Mouse (Mus musculus): Measurements from ENCODE around the gene Ttc28.

The Ttc28 gene

DNA sequence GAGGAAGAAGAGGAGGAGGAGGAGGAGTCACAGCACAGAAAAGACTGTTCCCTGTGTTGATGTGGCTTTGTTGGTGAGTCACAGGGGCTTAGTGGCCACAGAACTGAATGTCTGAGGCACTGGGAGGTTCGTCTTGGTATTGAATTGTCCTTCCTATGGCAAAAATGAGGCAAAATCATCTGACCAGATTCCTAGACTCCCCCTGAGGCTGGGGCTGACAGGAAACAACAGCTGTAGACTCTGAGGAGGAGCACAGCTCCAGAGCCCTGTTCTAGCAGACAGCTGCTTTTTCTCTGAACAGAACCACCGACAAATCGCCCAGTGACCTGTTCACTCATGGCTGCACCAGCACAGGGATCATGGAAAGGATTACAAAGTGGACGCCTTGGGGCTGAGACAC lies 326.2 kb downstream of the Ttc28 start:
- no peak for TF ChIP-seq GATA4 (IDR thresholded peaks at IDR 0.05; ENCODE audit: insufficient replicate concordance, low read length)

DNA sequence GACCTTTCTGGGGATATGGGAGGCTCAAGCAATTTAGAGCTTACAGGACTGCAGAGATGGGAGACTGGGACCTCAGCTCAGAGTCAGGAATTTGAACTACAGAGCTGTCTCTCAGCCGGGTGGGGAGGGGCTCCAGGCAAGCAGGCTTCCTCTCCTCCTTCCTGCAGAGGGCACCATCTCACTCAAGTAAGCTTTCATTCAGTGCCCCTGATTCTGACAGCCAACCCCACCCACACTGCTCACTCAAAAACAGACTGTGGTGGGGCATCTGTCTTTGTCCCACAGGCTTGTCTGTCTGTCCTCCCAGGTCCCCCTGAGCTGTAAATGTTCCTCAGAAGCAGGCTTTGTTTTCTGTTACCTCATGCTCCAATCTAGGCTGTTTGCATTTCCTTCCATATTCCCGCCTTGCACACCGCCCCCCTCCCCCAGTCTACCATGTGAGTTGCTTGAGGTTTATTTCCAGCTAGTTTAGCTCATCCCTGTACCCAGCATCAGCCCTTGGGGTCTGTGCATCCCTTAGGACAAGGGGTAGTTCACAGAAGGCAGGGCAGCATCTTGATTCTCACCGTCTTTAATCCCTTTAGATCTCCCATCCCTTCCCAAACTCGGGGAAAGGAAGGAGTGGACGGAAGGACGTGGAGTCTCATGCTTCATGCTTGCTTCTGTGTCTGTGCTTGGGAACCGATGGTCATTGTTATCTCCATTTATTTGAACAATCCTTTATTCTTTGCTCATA lies 328.5 kb downstream of the Ttc28 start:
- TF ChIP-seq GATA4 (IDR thresholded peaks at IDR 0.05; ENCODE audit: insufficient replicate concordance, low read length) = no peak

DNA sequence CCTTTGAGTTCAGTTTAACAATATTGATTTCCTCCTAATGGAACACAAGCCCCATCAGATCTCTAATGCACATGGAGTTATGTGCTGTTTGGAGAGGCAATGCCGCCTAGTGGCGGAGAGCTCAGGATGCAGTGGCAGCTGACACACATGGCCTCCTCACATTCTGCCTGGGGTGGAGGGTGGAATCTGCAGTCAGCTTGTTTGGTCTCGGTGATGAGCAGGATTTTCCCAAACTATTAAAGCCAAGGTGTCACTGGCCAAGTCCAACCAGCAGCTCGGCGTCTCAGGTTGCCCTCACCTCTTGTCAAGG lies 329.0 kb downstream of the Ttc28 start:
- no peak for TF ChIP-seq GATA4 (IDR thresholded peaks at IDR 0.05; ENCODE audit: insufficient replicate concordance, low read length)

DNA sequence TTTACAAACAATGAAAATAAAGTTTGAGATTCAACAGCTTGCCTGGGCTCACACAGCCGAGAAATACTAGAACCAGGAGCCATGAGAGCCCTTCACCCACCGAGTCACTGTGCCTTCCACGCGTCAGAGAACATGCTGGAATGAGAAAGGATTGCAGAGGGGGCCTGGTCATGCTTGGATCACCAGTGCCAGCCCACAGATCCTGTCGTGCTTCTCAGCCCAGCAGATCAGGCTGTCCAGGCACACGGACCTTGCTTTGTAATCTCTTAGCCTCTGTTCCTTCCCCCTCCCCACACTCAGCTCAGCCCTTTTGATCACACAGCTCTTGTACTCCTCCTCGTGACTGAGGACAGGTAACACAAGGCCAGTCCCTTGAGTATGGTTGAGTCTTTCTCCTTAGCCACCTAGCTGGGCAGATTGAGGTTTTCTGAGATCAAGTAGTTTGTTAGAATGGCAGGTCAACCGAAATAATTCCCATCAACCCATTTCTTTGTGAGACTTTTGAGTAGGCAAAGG lies 334.4 kb downstream of the Ttc28 start:
- no peak for TF ChIP-seq GATA4 (IDR thresholded peaks at IDR 0.05; ENCODE audit: insufficient replicate concordance, low read length)

DNA sequence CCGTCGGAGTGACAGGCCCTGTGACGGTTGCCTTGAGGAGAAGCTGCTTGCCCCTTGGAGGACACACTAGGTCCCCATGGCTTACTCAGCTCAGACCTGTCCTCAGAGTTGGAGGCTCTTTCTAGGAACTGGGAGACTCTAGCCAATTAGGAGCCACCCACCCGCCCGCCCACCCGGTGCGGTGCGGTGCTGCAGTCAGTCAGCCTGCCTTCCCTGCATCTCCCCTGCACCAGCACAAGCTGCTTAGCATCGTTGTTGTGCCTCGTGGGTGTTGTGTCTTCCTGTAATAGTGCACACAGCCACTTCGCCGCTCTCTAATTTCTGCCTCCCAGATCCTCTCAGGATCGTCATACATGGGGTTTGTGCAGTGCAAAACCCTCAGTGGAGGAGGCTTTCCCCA lies 335.3 kb downstream of the Ttc28 start:
- TF ChIP-seq GATA4 (IDR thresholded peaks at IDR 0.05; ENCODE audit: insufficient replicate concordance, low read length) = no peak

DNA sequence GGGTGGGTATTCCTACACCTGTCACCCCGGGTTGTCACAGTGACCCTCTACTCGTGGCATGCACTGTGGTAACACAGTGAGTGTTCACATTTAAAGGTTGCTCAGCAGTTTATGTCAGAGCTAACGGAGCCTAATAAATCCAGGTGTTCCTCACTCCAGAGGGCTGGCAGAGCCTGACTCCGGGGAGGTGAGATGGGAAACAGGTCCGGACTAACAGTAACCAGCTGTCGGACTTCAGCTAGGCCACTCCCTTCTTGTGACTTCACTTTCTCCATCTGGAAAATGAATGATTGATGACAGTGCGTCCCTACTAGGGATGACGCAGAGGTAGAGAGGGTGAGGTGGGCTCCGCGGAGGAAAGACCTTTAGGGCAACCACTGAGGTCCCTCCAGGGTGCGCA lies 336.1 kb downstream of the Ttc28 start:
- TF ChIP-seq GATA4 (IDR thresholded peaks at IDR 0.05; ENCODE audit: insufficient replicate concordance, low read length) = no peak

DNA sequence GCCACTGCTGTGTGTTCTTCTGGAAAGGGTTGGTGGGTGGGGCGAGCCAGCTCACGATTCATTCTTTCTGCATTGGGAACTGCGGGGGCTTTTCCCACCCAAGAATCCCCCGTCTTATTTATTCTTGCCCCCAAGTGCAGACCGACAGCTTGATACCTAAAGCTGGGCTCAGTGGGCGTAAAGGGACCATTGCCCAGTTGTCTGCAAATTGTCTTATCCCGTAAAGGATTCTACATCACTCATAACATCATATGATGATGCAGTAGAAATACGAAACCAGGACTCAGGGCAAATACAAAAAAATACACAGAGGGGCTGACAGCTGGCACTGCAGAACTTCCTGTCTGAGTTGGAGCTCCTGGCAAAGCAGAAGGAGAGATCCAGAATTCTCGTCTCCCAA lies 336.6 kb downstream of the Ttc28 start:
- TF ChIP-seq GATA4 (IDR thresholded peaks at IDR 0.05; ENCODE audit: insufficient replicate concordance, low read length) = no peak

DNA sequence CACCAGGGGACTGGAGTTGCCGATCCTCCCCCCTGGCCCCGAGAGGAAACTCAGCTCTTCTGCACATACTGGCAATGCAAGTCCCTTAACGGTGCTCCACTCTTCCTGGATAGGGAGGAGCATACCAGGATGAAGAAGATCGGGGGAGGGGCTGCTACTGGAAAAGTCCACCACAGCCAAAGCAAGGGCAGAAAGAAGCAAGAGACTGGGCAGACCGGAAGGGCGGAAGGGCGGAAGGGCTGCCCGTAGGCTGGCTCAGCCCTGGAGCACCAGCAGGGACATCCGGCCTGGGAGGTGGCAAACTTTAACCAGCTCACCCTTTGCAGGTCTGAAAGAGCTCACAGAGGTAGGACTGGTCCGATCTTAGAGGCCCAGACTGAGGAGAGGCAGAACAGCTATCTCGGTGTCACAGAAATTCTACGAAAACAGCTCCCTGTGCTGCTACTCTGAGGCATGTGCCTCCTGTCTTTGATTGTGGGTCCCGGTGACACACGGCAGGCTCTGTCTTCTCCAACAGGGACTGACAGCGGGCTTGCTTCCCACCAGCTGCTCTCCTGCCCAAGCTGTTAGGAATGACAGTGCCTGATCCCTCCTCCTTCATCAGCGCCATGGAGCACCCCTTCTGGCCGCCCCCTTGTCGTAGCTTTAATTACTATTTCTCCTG lies 338.0 kb downstream of the Ttc28 start:
- TF ChIP-seq GATA4 (IDR thresholded peaks at IDR 0.05; ENCODE audit: insufficient replicate concordance, low read length) = no peak

DNA sequence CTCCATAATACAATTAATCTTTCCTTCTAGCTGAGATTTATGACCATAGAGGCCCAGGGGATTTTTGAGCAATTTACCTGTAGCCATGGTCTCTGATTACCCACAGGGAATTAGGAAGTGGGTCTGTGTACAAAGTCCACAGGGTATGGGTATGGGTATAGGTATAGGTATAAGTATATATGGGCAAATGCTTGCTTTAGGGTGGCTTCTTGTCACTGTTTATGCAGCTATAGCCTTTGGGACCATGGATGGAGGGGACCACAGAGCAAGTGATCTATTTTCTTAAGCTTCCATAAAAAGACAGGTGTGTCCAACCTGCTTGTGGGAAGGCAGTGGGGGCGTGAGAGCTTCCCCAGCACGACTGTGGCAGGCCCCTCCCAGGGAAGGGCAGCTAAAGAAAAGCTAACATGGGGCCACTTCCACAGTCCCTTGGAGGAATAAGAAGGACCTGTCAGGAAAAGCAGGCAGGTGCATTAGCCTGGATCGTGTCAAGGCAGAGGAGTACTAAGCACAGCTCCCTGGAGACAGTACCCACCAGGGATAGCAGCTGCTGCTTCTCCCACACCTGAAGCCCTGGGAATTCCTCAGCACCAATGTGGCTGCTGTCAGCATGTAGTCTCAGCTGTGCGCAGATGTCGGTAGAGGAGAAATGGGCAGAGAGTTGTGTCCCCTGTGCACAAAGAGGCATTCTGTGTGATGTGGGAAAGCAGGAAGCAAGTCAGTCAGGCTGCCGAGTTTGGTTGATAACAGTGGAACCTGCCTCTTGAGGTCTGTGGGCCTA lies 338.7 kb downstream of the Ttc28 start:
- TF ChIP-seq GATA4 (IDR thresholded peaks at IDR 0.05; ENCODE audit: insufficient replicate concordance, low read length) = no peak

DNA sequence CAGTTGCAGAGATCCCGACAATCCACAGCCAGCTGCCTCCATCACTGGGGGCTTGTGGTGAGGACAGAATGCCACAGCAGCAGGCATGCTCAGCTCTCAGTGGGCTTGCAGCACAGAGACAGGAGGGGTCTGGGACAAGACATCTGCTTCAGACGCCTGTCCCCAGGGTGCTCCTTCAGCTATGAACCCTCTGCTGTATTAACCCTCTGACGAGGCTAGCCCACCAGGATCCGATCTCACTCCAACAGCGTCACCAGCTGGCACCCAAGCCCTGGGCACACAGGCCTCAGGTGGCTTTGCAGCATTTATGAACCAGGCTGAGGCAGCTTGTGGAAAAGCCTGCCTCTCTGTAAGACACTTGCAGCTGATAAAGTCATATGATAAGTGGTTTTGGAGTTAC lies 339.4 kb downstream of the Ttc28 start:
- TF ChIP-seq GATA4 (IDR thresholded peaks at IDR 0.05; ENCODE audit: insufficient replicate concordance, low read length) = no peak

DNA sequence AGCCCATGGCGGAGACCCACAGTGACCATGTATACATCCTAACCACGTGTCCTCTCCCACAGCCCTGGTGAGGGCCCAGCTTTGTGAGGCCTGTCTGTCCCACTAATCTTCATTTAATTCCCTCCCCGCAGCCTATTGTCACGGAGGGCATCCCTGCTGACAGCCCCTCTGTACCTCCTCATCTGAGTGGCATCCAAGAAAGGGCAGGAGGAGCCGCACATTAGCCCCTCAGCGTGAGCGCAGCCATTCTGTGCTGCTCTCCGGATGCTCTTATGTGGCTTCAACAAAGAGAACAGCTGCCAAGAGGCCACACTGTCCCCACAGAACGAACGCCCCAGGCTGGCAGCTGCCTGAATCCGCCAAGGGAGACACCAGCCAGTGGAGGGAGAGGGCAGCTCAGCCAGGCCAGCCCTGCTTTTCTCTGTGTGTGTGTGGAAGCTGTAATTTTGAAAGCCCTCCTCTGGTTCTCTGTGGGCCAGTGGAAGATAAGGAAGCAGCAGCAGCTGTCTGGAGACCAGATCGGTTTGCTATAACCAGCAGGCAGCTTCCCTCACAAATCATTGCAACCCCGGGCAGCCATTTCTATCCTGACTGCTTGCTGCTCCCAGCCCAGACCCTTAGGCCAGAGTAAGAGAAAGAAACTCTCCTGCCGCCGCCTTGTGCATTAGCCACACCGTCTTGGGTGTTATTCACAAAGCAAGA lies 341.2 kb downstream of the Ttc28 start:
- TF ChIP-seq GATA4 (IDR thresholded peaks at IDR 0.05; ENCODE audit: insufficient replicate concordance, low read length) = no peak

DNA sequence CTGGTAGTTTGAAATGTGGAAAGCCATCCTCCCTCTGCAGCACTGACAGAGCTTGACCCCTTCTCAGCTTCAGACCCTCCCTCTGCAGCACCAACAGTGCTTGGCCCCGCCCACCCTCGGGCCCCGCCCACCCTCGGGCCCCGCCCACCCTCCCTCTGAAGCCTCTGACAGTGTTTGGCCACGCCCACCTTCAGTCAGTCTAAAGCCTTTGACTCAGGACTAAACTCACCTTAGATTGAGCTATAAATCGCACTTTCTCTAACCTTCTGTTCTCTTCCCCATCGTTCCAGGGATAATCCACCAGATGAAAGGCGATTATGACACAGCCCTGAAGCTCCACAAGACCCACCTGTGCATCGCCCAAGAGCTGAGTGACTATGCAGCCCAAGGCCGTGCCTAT lies 343.2 kb downstream of the Ttc28 start:
- TF ChIP-seq GATA4 (IDR thresholded peaks at IDR 0.05; ENCODE audit: insufficient replicate concordance, low read length) = no peak

DNA sequence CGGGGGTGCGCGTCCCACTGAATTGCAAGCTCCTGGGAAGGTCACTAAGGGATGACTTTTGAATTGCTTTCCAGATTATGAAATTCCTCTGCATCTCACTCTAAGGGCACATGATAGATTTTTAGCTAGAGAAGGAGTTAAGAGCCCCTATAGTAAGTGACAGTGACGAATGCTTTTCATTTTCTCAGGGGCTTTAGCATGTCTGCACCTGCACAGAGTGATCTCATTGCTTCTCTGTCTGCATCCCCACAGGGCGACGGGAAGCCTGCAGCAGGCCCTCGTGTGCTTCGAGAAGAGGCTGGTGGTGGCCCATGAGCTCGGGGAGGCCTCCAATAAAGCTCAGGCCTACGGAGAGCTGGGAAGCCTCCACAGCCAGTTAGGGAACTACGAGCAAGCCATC lies 345.7 kb downstream of the Ttc28 start:
- TF ChIP-seq GATA4 (IDR thresholded peaks at IDR 0.05; ENCODE audit: insufficient replicate concordance, low read length) = no peak

DNA sequence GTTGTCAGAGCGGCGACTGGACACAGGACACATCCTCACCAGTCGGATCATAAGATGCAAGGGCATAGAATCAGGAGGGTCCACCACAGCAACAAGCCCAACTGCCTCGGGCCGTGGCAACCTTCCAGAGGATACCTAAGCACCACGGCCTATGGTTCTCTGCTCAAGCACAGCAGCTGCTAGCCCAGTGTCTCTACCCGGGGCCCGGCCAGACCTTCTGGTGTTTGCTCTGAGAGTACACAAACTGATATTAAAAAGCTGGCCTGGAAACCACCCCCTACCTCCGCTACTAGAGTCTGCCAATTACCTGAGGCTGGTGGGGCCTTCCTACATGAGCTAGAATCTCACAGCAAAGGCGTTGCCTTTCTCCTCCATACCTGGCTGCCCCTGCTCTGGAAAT lies 346.9 kb downstream of the Ttc28 start:
- no peak for TF ChIP-seq GATA4 (IDR thresholded peaks at IDR 0.05; ENCODE audit: insufficient replicate concordance, low read length)

DNA sequence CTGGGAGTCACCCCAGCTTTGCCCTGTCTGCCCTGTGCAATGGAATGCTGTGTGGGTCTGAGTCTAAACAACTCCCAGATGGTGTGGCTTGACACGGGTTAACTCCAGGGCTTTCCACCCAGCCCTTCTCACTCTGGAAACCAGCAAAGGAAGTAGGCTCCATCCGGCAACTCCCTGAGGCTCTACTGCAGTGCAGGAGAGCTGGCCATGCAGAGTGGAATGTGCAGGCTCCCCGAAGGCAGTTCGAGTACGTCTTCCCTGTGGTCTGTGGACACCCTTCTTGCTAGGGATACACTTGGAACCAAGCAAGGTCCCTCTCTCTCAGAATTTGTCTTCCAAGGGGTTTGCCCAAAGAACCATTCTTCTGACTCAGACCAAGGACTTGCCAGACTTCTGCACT lies 348.2 kb downstream of the Ttc28 start:
- no peak for TF ChIP-seq GATA4 (IDR thresholded peaks at IDR 0.05; ENCODE audit: insufficient replicate concordance, low read length)
